Mouse (Mus musculus): ENCODE data around the gene Gm42906.

DNA sequence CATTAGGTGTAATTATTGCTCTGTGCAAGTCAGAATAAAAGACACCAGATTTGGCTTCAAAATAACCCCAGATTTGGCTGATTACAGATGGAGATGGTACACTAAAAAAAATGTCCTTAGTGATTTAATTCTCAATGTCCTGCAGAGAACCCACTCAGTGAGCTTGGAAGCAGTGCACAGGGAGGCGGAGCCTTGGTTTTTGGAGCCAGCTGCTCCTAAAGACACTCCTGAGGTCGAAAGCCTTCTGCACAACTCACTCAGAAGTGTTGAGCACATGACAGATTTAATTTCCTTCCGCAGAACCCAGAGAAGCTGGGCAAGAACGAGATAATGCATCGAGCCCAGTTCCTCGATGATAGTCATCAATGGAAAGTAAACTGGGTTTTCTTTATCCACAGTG lies 356.5 kb downstream of the Gm42906 start:
- TF ChIP-seq MYOG (IDR thresholded peaks at IDR 0.05; ENCODE audit: control insufficient read depth, extremely low read depth, insufficient read length) (no peak), MYOD1 (IDR thresholded peaks at IDR 0.05; ENCODE audit: control insufficient read depth, insufficient read length, low read depth) (no peak), CEBPB (IDR thresholded peaks at IDR 0.05; ENCODE audit: low read depth) (no peak), CTCF (IDR thresholded peaks at IDR 0.05; ENCODE audit: control insufficient read depth, insufficient read depth, insufficient read length) (no peak), MAX (IDR thresholded peaks at IDR 0.05) (no peak), FOSL1 (IDR thresholded peaks at IDR 0.05; ENCODE audit: insufficient read depth, low read length, poor library complexity, severe bottlenecking) (no peak), USF1 (IDR thresholded peaks at IDR 0.05; ENCODE audit: low read depth) (no peak)

Measured in C2C12 (cell line).